8 mouse cellular contexts compared by ENCODE assay signal in the genomic region with DNA sequence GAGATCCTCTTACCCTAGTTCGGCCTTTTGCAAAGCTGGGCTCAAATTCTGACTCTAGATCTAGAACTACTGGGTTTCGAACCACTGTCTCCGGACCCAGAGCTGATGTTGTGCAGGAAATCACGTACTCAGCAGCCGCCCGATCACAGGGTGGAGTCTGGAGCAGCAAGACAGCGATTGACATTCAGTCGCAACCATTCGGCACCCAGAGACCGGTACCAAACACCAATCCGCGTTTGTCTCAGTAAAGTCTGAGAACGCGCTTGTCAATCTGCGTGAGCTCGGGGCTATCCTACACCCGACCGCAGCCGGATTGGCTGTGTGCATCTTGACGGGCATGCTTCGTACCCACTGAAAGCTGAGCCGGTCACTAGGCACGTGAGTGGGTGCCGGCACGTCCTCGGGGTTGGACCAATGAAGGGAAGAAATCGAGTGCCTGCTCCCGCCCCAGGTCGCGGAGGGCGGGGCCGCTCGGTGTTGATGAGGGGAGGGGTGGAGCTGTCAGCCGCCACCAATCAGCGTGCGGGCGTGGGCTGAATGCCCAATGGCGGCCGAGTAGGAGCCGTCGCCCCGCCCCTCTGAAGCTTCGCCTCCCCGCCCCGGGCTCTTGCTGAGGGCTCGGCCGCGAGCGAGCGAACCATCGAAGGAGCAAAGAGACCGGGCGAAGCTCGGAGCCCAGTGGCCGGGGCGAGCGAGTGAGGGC. TPM values are rescaled to one million over a fixed set of nuclear protein-coding genes. Genes with fewer than 3 reads are reported as not detected.
DNase-seq lines count a peak whose midpoint lies in the region; ATAC-seq and TF ChIP-seq lines count a peak whose summit lies in the region.

A gene (plus strand): TSS at position 613 of the 703 bp plus-strand sequence.

- H3K9me3 ChIP-seq in CH12.LX (replicated peaks; ENCODE audit: low read length): no peaks in the 10 kb centered on the region
- no peaks in the 10 kb centered on the region for H3K9me3 ChIP-seq in forebrain, embryonic 11.5 days (ENCODE audit: control insufficient read depth, low read length)
- no peaks in the 10 kb centered on the region for H3K9me3 ChIP-seq in heart, embryonic 16.5 days (replicated peaks; ENCODE audit: control insufficient read depth, low read length)
- no peaks in the 10 kb centered on the region for H3K9me3 ChIP-seq in liver, embryonic 15.5 days (replicated peaks)
- no peaks in the 10 kb centered on the region for H3K9me3 ChIP-seq in neural tube, embryonic 12.5 days

- dilution Hi-C loops in CH12.LX (cut with MboI; ENCODE audit: extremely low pct_ligation_motif_present, extremely low pct_unique_long_range_greater_than_20kb, low sequenced_read_pairs): no loop called here

- peak; percentile 74 for TF ChIP-seq POLR2A in CH12.LX (IDR thresholded peaks at IDR 0.05; ENCODE audit: low read depth, low read length)

- H3K27me3 ChIP-seq in CH12.LX (replicated peaks): no peaks in the 10 kb centered on the region
- no peaks in the 10 kb centered on the region for H3K27me3 ChIP-seq in forebrain, embryonic 11.5 days (ENCODE audit: control insufficient read depth, insufficient read depth, low read length)
- no peaks in the 10 kb centered on the region for H3K27me3 ChIP-seq in heart, embryonic 16.5 days (ENCODE audit: control insufficient read depth, insufficient read depth, low read length)
- no peaks in the 10 kb centered on the region for H3K27me3 ChIP-seq in liver, embryonic 15.5 days
- H3K27me3 ChIP-seq in neural tube, embryonic 12.5 days (replicated peaks): no peaks in the 10 kb centered on the region

- H3K4me3 ChIP-seq in CH12.LX (replicated peaks in 1 of 3; ENCODE audit: low read depth in 2 of 3, low read length in 2 of 3, poor library complexity in 1 of 3): peak within 1 kb of the TSS; percentile 68 to 75 (median 73)
- peak within 1 kb of the TSS; percentile 88 for H3K4me3 ChIP-seq in forebrain, embryonic 11.5 days (ENCODE audit: low read depth, low read length)
- peak within 1 kb of the TSS; percentile 79 for H3K4me3 ChIP-seq in heart, embryonic 16.5 days (ENCODE audit: low read length)
- H3K4me3 ChIP-seq in liver, embryonic 15.5 days (replicated peaks): peak within 1 kb of the TSS; percentile 81
- H3K4me3 ChIP-seq in neural tube, embryonic 12.5 days: peak within 1 kb of the TSS; percentile 87

- DNase-seq in CH12.LX (ENCODE audit: extremely low read depth): peak; percentile 98
- DNase-seq in c-Kit-positive CD71-positive TER-119-negative erythroid progenitor cells, embryonic 14.5 days (ENCODE audit: low read depth): peak; percentile 97
- peak; percentile 100 for DNase-seq in forebrain, embryonic 11.5 days (ENCODE audit: low spot score)
- peak; percentile 99 for DNase-seq in kidney, postnatal 36 days
- DNase-seq in telencephalon, adult 2 months (ENCODE audit: low read depth, low spot score): peak; percentile 100

- no peak for TF ChIP-seq RAD21 in CH12.LX (IDR thresholded peaks at IDR 0.05; ENCODE audit: low read depth, low read length)

- TF ChIP-seq CTCF in CH12.LX (conservative IDR thresholded peaks at IDR 0.05 in 1 of 2, IDR thresholded peaks at IDR 0.05 in 1 of 2; ENCODE audit: low read depth in 2 of 2, low read length in 2 of 2): no peak

- in situ Hi-C loops in CH12.LX (cut with MboI; ENCODE audit: low pct_ligation_motif_present, low pct_unique_long_range_greater_than_20kb, low sequenced_read_pairs): no loop called here

- no peak for TF ChIP-seq EP300 in CH12.LX (IDR thresholded peaks at IDR 0.05; ENCODE audit: low read length)

- H3K9ac ChIP-seq in CH12.LX (ENCODE audit: insufficient read depth, low read depth): peak within 1 kb of the TSS; percentile 64
- H3K9ac ChIP-seq in forebrain, embryonic 11.5 days (ENCODE audit: low read length): peak within 1 kb of the TSS; percentile 92
- H3K9ac ChIP-seq in heart, embryonic 16.5 days (ENCODE audit: low read length): peak within 1 kb of the TSS; percentile 89
- H3K9ac ChIP-seq in liver, embryonic 15.5 days: peak within 1 kb of the TSS; percentile 92
- peak within 1 kb of the TSS; percentile 98 for H3K9ac ChIP-seq in neural tube, embryonic 12.5 days

- peak within 1 kb of the TSS; percentile 36 for H3K27ac ChIP-seq in CH12.LX (ENCODE audit: insufficient read depth, low read depth)
- peak within 1 kb of the TSS; percentile 89 for H3K27ac ChIP-seq in forebrain, embryonic 11.5 days (ENCODE audit: low read depth, low read length)
- H3K27ac ChIP-seq in heart, embryonic 16.5 days (ENCODE audit: low read length): peak within 1 kb of the TSS; percentile 93
- H3K27ac ChIP-seq in liver, embryonic 15.5 days (replicated peaks): peak within 1 kb of the TSS; percentile 95
- H3K27ac ChIP-seq in neural tube, embryonic 12.5 days: peak within 1 kb of the TSS; percentile 81

- H3K4me2 ChIP-seq in CH12.LX (ENCODE audit: insufficient read depth, low read depth, poor library complexity, severe bottlenecking): peak within 1 kb of the TSS; percentile 98
- H3K4me2 ChIP-seq in forebrain, embryonic 11.5 days (ENCODE audit: low read depth, low read length, severe bottlenecking): peak within 1 kb of the TSS; percentile 80
- peak within 1 kb of the TSS; percentile 96 for H3K4me2 ChIP-seq in heart, embryonic 16.5 days (ENCODE audit: low read depth, low read length)
- H3K4me2 ChIP-seq in liver, embryonic 15.5 days: peak within 1 kb of the TSS; percentile 99
- peak within 1 kb of the TSS; percentile 91 for H3K4me2 ChIP-seq in neural tube, embryonic 12.5 days (replicated peaks)

- peaks cover 18 to 37% of the 10 kb centered on the region in 2 experiments for H3K36me3 ChIP-seq in CH12.LX (replicated peaks in 1 of 2; ENCODE audit: control insufficient read depth in 1 of 2, insufficient read depth in 1 of 2, low read length in 1 of 2)
- H3K36me3 ChIP-seq in forebrain, embryonic 11.5 days (ENCODE audit: control insufficient read depth, insufficient read depth, low read length): peaks cover 4% of the 10 kb centered on the region
- peaks cover 14% of the 10 kb centered on the region for H3K36me3 ChIP-seq in heart, embryonic 16.5 days (ENCODE audit: control insufficient read depth, insufficient read depth)
- H3K36me3 ChIP-seq in liver, embryonic 15.5 days (replicated peaks): peaks cover 38% of the 10 kb centered on the region
- H3K36me3 ChIP-seq in neural tube, embryonic 12.5 days: peaks cover 20% of the 10 kb centered on the region

- H3K79me2 ChIP-seq in CH12.LX (replicated peaks; ENCODE audit: control insufficient read depth, extremely low read depth, insufficient read depth, poor library complexity, severe bottlenecking): peaks cover 5% of the 10 kb centered on the region

- WGBS in forebrain, embryonic 11.5 days: under 1% methylated on average over 55 of the region's 57 CpGs
- under 1% methylated on average over 56 of the region's 57 CpGs for WGBS in heart, embryonic 16.5 days
- WGBS in liver, embryonic 15.5 days (ENCODE audit: insufficient replicate concordance): under 1% methylated on average over 57 of the region's 57 CpGs
- under 1% methylated on average over 57 of the region's 57 CpGs for WGBS in neural tube, embryonic 12.5 days

- H3K4me1 ChIP-seq in CH12.LX (ENCODE audit: control insufficient read depth in 1 of 2, insufficient read depth in 2 of 2): peaks cover 11 to 44% of the 10 kb centered on the region in 2 experiments
- peaks cover 14% of the 10 kb centered on the region for H3K4me1 ChIP-seq in forebrain, embryonic 11.5 days (replicated peaks; ENCODE audit: control insufficient read depth, insufficient read depth, low read length)
- H3K4me1 ChIP-seq in heart, embryonic 16.5 days (ENCODE audit: control insufficient read depth, insufficient read depth, low read length): peaks cover 36% of the 10 kb centered on the region
- peaks cover 63% of the 10 kb centered on the region for H3K4me1 ChIP-seq in liver, embryonic 15.5 days (replicated peaks)
- H3K4me1 ChIP-seq in neural tube, embryonic 12.5 days: peaks cover 36% of the 10 kb centered on the region

- ATAC-seq in forebrain, embryonic 11.5 days (replicated peaks; ENCODE audit: low FRiP score): peak; percentile 100
- peak; percentile 97 for ATAC-seq in heart, embryonic 16.5 days (replicated peaks; ENCODE audit: extremely low read depth, insufficient read depth, low FRiP score)
- peak; percentile 98 for ATAC-seq in liver, embryonic 15.5 days (ENCODE audit: insufficient read depth)
- ATAC-seq in neural tube, embryonic 12.5 days (ENCODE audit: low FRiP score, low read depth): peak; percentile 100

TF ChIP-seq in CH12.LX, 34 proteins besides CTCF, POLR2A, EP300 and RAD21 (continues in another document):
- TF ChIP-seq NRF1 (IDR thresholded peaks at IDR 0.05; ENCODE audit: low read depth, low read length): peak; percentile 37
- TF ChIP-seq SIN3A (IDR thresholded peaks at IDR 0.05; ENCODE audit: low read length): peak; percentile 48; the same call in 1 of the 2 replicates
- TF ChIP-seq MAZ (IDR thresholded peaks at IDR 0.05; ENCODE audit: low read depth, low read length): peak; percentile 60; the same call in 1 of the 2 replicates
- TF ChIP-seq RCOR1 (conservative IDR thresholded peaks at IDR 0.05; ENCODE audit: low read depth, low read length): peak; percentile 17; the same call in 1 of the 2 replicates
- TF ChIP-seq CHD1 (IDR thresholded peaks at IDR 0.05; ENCODE audit: low read depth, low read length): no peak
- TF ChIP-seq E2F4 (IDR thresholded peaks at IDR 0.05; ENCODE audit: insufficient replicate concordance, low read depth, low read length): no peak
- peak; percentile 83 for TF ChIP-seq USF1 (IDR thresholded peaks at IDR 0.05; ENCODE audit: low read depth, low read length)
- peak; percentile 87 for TF ChIP-seq CHD2 (IDR thresholded peaks at IDR 0.05; ENCODE audit: low read length)
- peak; percentile 52 for TF ChIP-seq HCFC1 (IDR thresholded peaks at IDR 0.05; ENCODE audit: low read depth, low read length)
- TF ChIP-seq ZMIZ1 (IDR thresholded peaks at IDR 0.05; ENCODE audit: low read depth, low read length): peak; percentile 49; the same call in 1 of the 2 replicates
- TF ChIP-seq MAX (IDR thresholded peaks at IDR 0.05; ENCODE audit: low read length): peak; percentile 38; the same call in 1 of the 2 replicates
- TF ChIP-seq USF2 (conservative IDR thresholded peaks at IDR 0.05; ENCODE audit: low read depth, low read length): peak; percentile 72
- TF ChIP-seq NELFE (IDR thresholded peaks at IDR 0.05; ENCODE audit: low read depth, low read length): peak; percentile 60; the same call in 1 of the 2 replicates
- no peak for TF ChIP-seq JUN (IDR thresholded peaks at IDR 0.05; ENCODE audit: insufficient read depth, low read depth, low read length)

RNA-seq across cellular contexts. Expression of the gene that starts here (rescaled TPM):
- total RNA-seq in CH12.LX (2012; rRNA removed) (12.5 and 19.5 TPM in 2 replicates), CH12.LX (2014; rRNA removed) (9.8 and 12.3 TPM in 2 replicates)
- 10.5 and 14.2 TPM in 2 replicates for polyA plus RNA-seq in CH12.LX (2012; ENCODE audit: insufficient read length, low read depth)
- polyA plus RNA-seq in forebrain, embryonic 11.5 days (2014; fragmentation: Nextera tagmentation; extraction: Ambion mirVana): 52.1 TPM in 2 replicates
- polyA plus RNA-seq in heart, embryonic 16.5 days (2015; fragmentation: Nextera tagmentation; extraction: Ambion mirVana): 23.8 and 33.0 TPM in 2 replicates
- 7.0 and 9.5 TPM in 2 replicates for polyA plus RNA-seq in liver, embryonic 15.5 days (2015; fragmentation: Nextera tagmentation; extraction: Ambion mirVana)
- 86.1 and 86.7 TPM in 2 replicates for polyA plus RNA-seq in neural tube, embryonic 12.5 days (2016; fragmentation: Nextera tagmentation; extraction: Ambion mirVana)

Comparison
In these comparisons a context has a peak if more than half of its experiments do, and no peak if none do; other contexts are left out.
1. Peak in every context shown above with its lines: DNase-seq, ATAC-seq, H3K4me3 ChIP-seq and H3K27ac ChIP-seq.
2. H3K27ac ChIP-seq: peak in every context shown above with its lines; median percentile 95 in liver, embryonic 15.5 days; 93 in heart, embryonic 16.5 days; 89 in forebrain, embryonic 11.5 days; 81 in neural tube, embryonic 12.5 days; 36 in CH12.LX.